Mouse (Mus musculus) liver, embryonic 12.5 days (tissue): Measurements from ENCODE around the gene Cd40. TPM values are rescaled to one million over a fixed set of nuclear protein-coding genes. Genes with fewer than 3 reads are reported as not detected.

Source experiments
- ATAC-seq: fragments of 200-750 bp; cut with Nextera tagmentation; 2 replicates; pipeline ENCODE4 v1.8.0; 2017; ENCODE audit warnings: moderate number of reproducible peaks, mild to moderate bottlenecking, moderate library complexity
- H3K27ac ChIP-seq: fragments of 300-500 bp; sonication (generic); 2 replicates; pipeline ENCODE4 v1.5.1; 2016; ENCODE audit warnings: mild to moderate bottlenecking
- H3K27me3 ChIP-seq: fragments of 300-500 bp; sonication (generic); replicated peaks from 2 replicates; pipeline ENCODE4 v1.6.1; 2016; ENCODE audit warnings: mild to moderate bottlenecking, moderate library complexity
- H3K36me3 ChIP-seq: fragments of 300-500 bp; sonication (generic); 2 replicates; pipeline ENCODE4 v1.6.1; 2016; ENCODE audit warnings: mild to moderate bottlenecking, moderate library complexity
- H3K4me1 ChIP-seq: fragments of 300-500 bp; sonication (generic); 2 replicates; pipeline ENCODE4 v1.6.1; 2016
- H3K4me2 ChIP-seq: fragments of 300-500 bp; sonication (generic); 2 replicates; pipeline ENCODE4 v1.6.1; 2016; ENCODE audit warnings: mild to moderate bottlenecking, moderate library complexity
- H3K4me3 ChIP-seq: fragments of 300-500 bp; sonication (generic); 2 replicates; pipeline ENCODE4 v1.5.1; 2016; ENCODE audit warnings: mild to moderate bottlenecking, moderate library complexity
- H3K9ac ChIP-seq: fragments of 300-500 bp; sonication (generic); 2 replicates; pipeline ENCODE4 v1.6.1; 2016; ENCODE audit warnings: mild to moderate bottlenecking, moderate library complexity
- H3K9me3 ChIP-seq: fragments of 300-500 bp; sonication (generic); replicated peaks from 2 replicates; pipeline ENCODE4 v1.6.1; 2016; ENCODE audit warnings: mild to moderate bottlenecking, moderate library complexity
- WGBS: fragments of 180-500 bp; shearing (Covaris S2); methylation state at CpG from one replicate; pipeline ENCODE4 v1.1.7; 2016; ENCODE audit not compliant: insufficient replicate concordance; 5-methylcytosine and 5-hydroxymethylcytosine counted together
- polyA plus RNA-seq: library from polyadenylated mRNA; unstranded; fragments of >200 nt; fragmentation: Nextera tagmentation; extraction: Ambion mirVana; gene quantifications from 2 replicates; pipeline ENCODE4 v1.2.1, GENCODE M21; 2016

The Cd40 gene
- 3.2 and 3.9 TPM in 2 replicates for polyA plus RNA-seq

GRCm38 (mm10) chr2:165054888-165055852 is at the start of gene Cd40:
Cd40 (plus strand) TSS chr2:165055627.
- peak within 1 kb of the TSS; percentile 41 for H3K4me3 ChIP-seq
- no peaks in the 10 kb centered on the region for H3K36me3 ChIP-seq
- 0 out of 2 replicates have a peak, but pooled peaks cover 14% of the 10 kb centered on the region for H3K4me1 ChIP-seq
- peaks cover 50% of the 10 kb centered on the region for H3K27me3 ChIP-seq
- H3K27ac ChIP-seq = no peak within 1 kb of the TSS
- 0 out of 2 replicates have a peak, but pooled peaks cover 3% of the 10 kb centered on the region for H3K9me3 ChIP-seq
- peak within 1 kb of the TSS; percentile 53 for H3K4me2 ChIP-seq
- 7% methylated on average over 25 of the region's 25 CpGs for WGBS
- ATAC-seq = peak; percentile 55; the same call in 1 of the 2 replicates
- H3K9ac ChIP-seq = no peak within 1 kb of the TSS

GRCm38 (mm10) chr2:165006813-165007212 is 48.6 kb upstream of the Cd40 start:
- 74% methylated on average over 4 of the region's 4 CpGs for WGBS
- no peak for ATAC-seq
- Histone ChIP-seq H3K27me3 (no peaks in the 10 kb centered on the region), H3K9ac (no peak overlapping the region), H3K4me2 (no peak overlapping the region), H3K4me1 (0 out of 2 replicates have a peak, but pooled peaks cover 5% of the 10 kb centered on the region), H3K4me3 (no peak overlapping the region), H3K9me3 (no peaks in the 10 kb centered on the region), H3K36me3 (peaks cover 100% of the 10 kb centered on the region), H3K27ac (no peak overlapping the region)

GRCm38 (mm10) chr2:165007986-165008385 is 47.4 kb upstream of the Cd40 start:
- H3K27ac ChIP-seq = no peak overlapping the region
- H3K27me3 ChIP-seq = no peaks in the 10 kb centered on the region
- H3K4me2 ChIP-seq = no peak overlapping the region
- H3K9me3 ChIP-seq = no peaks in the 10 kb centered on the region
- no peak for ATAC-seq
- 83% methylated on average over 1 of the region's 1 CpGs for WGBS
- no peak overlapping the region for H3K9ac ChIP-seq
- 0 out of 2 replicates have a peak, but pooled peaks cover 5% of the 10 kb centered on the region for H3K4me1 ChIP-seq
- peaks cover 100% of the 10 kb centered on the region for H3K36me3 ChIP-seq
- H3K4me3 ChIP-seq = no peak overlapping the region

- H3K4me1 ChIP-seq = 0 out of 2 replicates have a peak, but pooled peaks cover 5% of the 10 kb centered on the region
- no peak for ATAC-seq
- no peaks in the 10 kb centered on the region for H3K9me3 ChIP-seq
- 90% methylated on average over 14 of the region's 14 CpGs for WGBS
- no peaks in the 10 kb centered on the region for H3K27me3 ChIP-seq
- no peak overlapping the region for H3K4me3 ChIP-seq
- H3K36me3 ChIP-seq = peaks cover 92% of the 10 kb centered on the region
- no peak overlapping the region for H3K4me2 ChIP-seq
- H3K27ac ChIP-seq = no peak overlapping the region
- H3K9ac ChIP-seq = no peak overlapping the region
Observed at GRCm38 (mm10) chr2:165009161-165009560, 46.3 kb upstream of the Cd40 start.

GRCm38 (mm10) chr2:165009581-165009980 is 45.8 kb upstream of the Cd40 start:
- no peak for ATAC-seq
- peaks cover 88% of the 10 kb centered on the region for H3K36me3 ChIP-seq
- H3K27ac ChIP-seq = no peak overlapping the region
- H3K4me2 ChIP-seq = no peak overlapping the region
- WGBS = 73% methylated on average over 2 of the region's 2 CpGs
- H3K4me3 ChIP-seq = no peak overlapping the region
- peaks cover 5% of the 10 kb centered on the region; the same call in 1 of the 2 replicates for H3K4me1 ChIP-seq
- no peaks in the 10 kb centered on the region for H3K9me3 ChIP-seq
- H3K9ac ChIP-seq = no peak overlapping the region
- no peaks in the 10 kb centered on the region for H3K27me3 ChIP-seq

- Histone ChIP-seq H3K4me1 (peaks cover 10% of the 10 kb centered on the region; the same call in 1 of the 2 replicates), H3K4me2 (no peak overlapping the region), H3K27me3 (no peaks in the 10 kb centered on the region), H3K9ac (no peak overlapping the region), H3K9me3 (no peaks in the 10 kb centered on the region), H3K36me3 (peaks cover 80% of the 10 kb centered on the region), H3K4me3 (no peak overlapping the region), H3K27ac (no peak overlapping the region)
- ATAC-seq = no peak
- 55% methylated on average over 10 of the region's 10 CpGs for WGBS
Observed at GRCm38 (mm10) chr2:165010351-165010750, 45.1 kb upstream of the Cd40 start.

GRCm38 (mm10) chr2:165014935-165015334 is 40.5 kb upstream of the Cd40 start:
- ATAC-seq = no peak
- H3K4me2 ChIP-seq = no peak overlapping the region
- no peaks in the 10 kb centered on the region for H3K27me3 ChIP-seq
- no peak overlapping the region for H3K27ac ChIP-seq
- peaks cover 58% of the 10 kb centered on the region for H3K36me3 ChIP-seq
- H3K9ac ChIP-seq = no peak overlapping the region
- H3K4me3 ChIP-seq = no peak overlapping the region
- H3K9me3 ChIP-seq = no peaks in the 10 kb centered on the region
- WGBS = 58% methylated on average over 5 of the region's 5 CpGs
- H3K4me1 ChIP-seq = peaks cover 16% of the 10 kb centered on the region; the same call in 1 of the 2 replicates

GRCm38 (mm10) chr2:165020490-165020889 is 34.9 kb upstream of the Cd40 start:
- H3K27ac ChIP-seq = no peak overlapping the region
- no peaks in the 10 kb centered on the region for H3K9me3 ChIP-seq
- H3K36me3 ChIP-seq = peaks cover 46% of the 10 kb centered on the region
- 82% methylated on average over 3 of the region's 3 CpGs for WGBS
- H3K27me3 ChIP-seq = no peaks in the 10 kb centered on the region
- no peak overlapping the region for H3K9ac ChIP-seq
- H3K4me1 ChIP-seq = peaks cover 5% of the 10 kb centered on the region; the same call in 1 of the 2 replicates
- H3K4me3 ChIP-seq = no peak overlapping the region
- no peak for ATAC-seq
- no peak overlapping the region for H3K4me2 ChIP-seq

- Histone ChIP-seq H3K4me1 (peaks cover 10% of the 10 kb centered on the region), H3K4me2 (no peak overlapping the region), H3K27ac (no peak overlapping the region), H3K9ac (no peak overlapping the region), H3K9me3 (no peaks in the 10 kb centered on the region), H3K27me3 (no peaks in the 10 kb centered on the region), H3K36me3 (peaks cover 12% of the 10 kb centered on the region), H3K4me3 (no peak overlapping the region)
- 45% methylated on average over 1 of the region's 1 CpGs for WGBS
- no peak for ATAC-seq
Observed at GRCm38 (mm10) chr2:165027163-165027562, 28.3 kb upstream of the Cd40 start.

GRCm38 (mm10) chr2:165032533-165032932 is 22.9 kb upstream of the Cd40 start:
- 70% methylated on average over 3 of the region's 3 CpGs for WGBS
- no peaks in the 10 kb centered on the region; the same call in 1 of the 2 replicates for H3K27me3 ChIP-seq
- 0 out of 2 replicates have a peak, but pooled peaks cover 3% of the 10 kb centered on the region for H3K36me3 ChIP-seq
- no peaks in the 10 kb centered on the region for H3K9me3 ChIP-seq
- H3K27ac ChIP-seq = no peak overlapping the region
- H3K4me2 ChIP-seq = peak overlapping the region; percentile 89; the same call in 1 of the 2 replicates
- ATAC-seq = no peak
- H3K4me3 ChIP-seq = no peak overlapping the region
- H3K9ac ChIP-seq = no peak overlapping the region
- peaks cover 37% of the 10 kb centered on the region for H3K4me1 ChIP-seq

GRCm38 (mm10) chr2:165033306-165033705 is 22.1 kb upstream of the Cd40 start:
- Histone ChIP-seq H3K27ac (peak overlapping the region; percentile 9; the same call in 1 of the 2 replicates), H3K9me3 (no peaks in the 10 kb centered on the region), H3K4me3 (peak overlapping the region; percentile 91), H3K36me3 (0 out of 2 replicates have a peak, but pooled peaks cover 3% of the 10 kb centered on the region), H3K9ac (peak overlapping the region; percentile 92), H3K4me2 (peak overlapping the region; percentile 89), H3K4me1 (peaks cover 37% of the 10 kb centered on the region), H3K27me3 (no peaks in the 10 kb centered on the region; the same call in 1 of the 2 replicates)
- 65% methylated on average over 6 of the region's 6 CpGs for WGBS
- no peak for ATAC-seq
